Mouse (Mus musculus) olfactory bulb, adult 2 months (tissue): ENCODE measurements at regions not wholly inside any gene's neighbourhood (a gene's known extent, or its start where the extent isn't known, plus 50 kb on each side); places are given as distances from the start of the nearest gene placed in this dataset.

Experiments used
- H3K27ac ChIP-seq: fragments of 200-500 bp; 2 replicates; pipeline ENCODE4 v1.5.1; 2012; ENCODE audit warnings: low read depth, low read length; ENCODE audit not compliant: insufficient read depth
- H3K4me1 ChIP-seq: fragments of 200-500 bp; 2 replicates; pipeline ENCODE4 v1.6.1; 2012; ENCODE audit warnings: low read length; ENCODE audit not compliant: control insufficient read depth, insufficient read depth
- H3K4me3 ChIP-seq: fragments of 200-500 bp; 2 replicates; pipeline ENCODE4 v1.5.1; 2012; ENCODE audit warnings: mild to moderate bottlenecking, low read depth, low read length, moderate library complexity; ENCODE audit not compliant: insufficient read depth
- CTCF ChIP-seq: fragments of 200-500 bp; IDR thresholded peaks from 2 replicates; pipeline ENCODE4 v1.5.1; 2012; ENCODE audit warnings: low read depth, mild to moderate bottlenecking, low read length, moderate library complexity; ENCODE audit not compliant: insufficient read depth
- POLR2A ChIP-seq: fragments of 200-500 bp; IDR thresholded peaks from 2 replicates; pipeline ENCODE4 v1.6.1; 2012; ENCODE audit warnings: mild to moderate bottlenecking, low read depth, low read length, moderate library complexity; ENCODE audit not compliant: insufficient read depth
- WGBS: fragments of 180-500 bp; shearing (Covaris S2); methylation state at CpG from one replicate; pipeline ENCODE4 v1.1.7; 2018; 5-methylcytosine and 5-hydroxymethylcytosine counted together

DNA sequence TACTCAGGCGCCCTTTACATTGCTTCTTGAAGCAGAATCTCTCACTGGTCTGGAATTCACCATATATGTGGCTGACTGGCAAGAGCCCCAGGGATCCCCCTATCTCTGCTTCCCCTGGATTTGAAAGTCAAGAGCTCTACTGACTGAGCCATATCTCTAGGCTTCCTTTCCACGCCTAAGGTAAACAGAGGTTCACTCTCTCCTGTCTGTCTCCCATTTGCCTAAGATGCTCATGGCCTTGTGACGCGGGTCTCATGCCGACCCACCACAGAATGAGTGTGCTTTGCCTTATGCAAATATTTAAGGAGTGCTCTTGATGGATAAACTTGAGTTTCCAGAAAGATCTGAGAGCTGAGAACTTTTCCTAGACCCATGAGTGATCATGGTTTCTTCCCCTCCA lies 173.9 kb downstream of the Vrk1 start:
- H3K27ac ChIP-seq = no peak overlapping the region
- H3K4me1 ChIP-seq = peaks cover 3% of the 10 kb centered on the region; the same call in 1 of the 2 replicates
- TF ChIP-seq POLR2A (no peak), CTCF (no peak)
- 95% methylated on average over 5 of the region's 5 CpGs for WGBS
- H3K4me3 ChIP-seq = no peak overlapping the region

DNA sequence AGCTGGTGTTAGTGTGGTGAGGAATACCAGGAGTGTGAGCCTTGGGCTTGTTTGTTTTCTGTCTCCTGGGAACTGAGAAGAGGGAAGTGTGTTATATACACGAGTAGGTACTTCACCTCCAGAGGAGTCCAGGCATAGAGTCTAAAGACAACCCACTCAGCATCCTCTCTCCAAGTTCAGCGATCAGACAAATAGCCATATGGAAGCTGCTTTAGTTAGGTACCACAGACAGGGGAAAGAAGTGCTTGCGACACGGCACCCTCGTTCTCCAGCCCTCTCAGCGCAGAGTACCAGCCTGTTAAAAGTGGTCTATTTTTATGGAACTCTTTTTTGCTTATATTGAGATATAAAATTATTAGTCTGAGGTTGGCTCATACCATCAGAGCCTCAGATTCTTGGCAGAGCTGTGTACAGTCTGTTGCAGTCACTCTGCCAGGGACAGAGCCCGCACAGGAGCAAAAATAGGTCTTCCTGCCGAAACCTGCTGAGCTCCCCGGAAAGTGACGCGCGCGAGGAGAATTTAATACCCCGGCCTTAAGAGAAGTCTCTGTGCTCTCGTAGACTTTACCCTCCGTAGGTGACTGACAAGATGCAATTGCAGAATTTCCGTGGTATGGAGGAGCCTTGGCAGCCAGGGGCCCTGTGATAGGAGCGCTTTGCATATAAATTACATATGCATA lies 175.5 kb downstream of the Vrk1 start:
- H3K4me1 ChIP-seq = peaks cover 3% of the 10 kb centered on the region; the same call in 1 of the 2 replicates
- H3K27ac ChIP-seq = no peak overlapping the region

DNA sequence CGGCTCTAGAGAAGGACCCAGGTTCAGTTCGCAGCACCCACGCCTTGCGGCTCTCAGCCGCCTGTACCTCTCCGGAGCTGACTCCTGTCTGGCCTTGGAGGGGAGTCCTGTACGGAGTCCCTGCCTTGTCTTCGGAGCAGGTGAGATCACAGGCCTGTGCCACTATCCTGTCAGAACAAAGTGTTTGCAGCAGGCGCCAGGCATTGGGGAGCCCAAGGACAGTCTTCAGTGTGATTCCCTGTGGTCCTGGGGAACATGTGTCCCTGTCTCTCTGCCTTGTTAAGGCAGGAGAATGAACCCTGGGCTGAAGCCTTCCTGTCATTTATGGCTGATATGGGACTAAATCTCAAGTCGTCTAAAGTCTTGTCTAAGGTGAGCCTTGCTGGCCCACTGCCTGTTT lies 176.5 kb downstream of the Vrk1 start:
- H3K4me1 ChIP-seq = peaks cover 3% of the 10 kb centered on the region; the same call in 1 of the 2 replicates
- no peak overlapping the region for H3K4me3 ChIP-seq
- TF ChIP-seq CTCF (no peak), POLR2A (no peak)
- WGBS = 94% methylated on average over 10 of the region's 10 CpGs
- H3K27ac ChIP-seq = no peak overlapping the region

More for the DNA sequence above, 175.5 kb downstream of the Vrk1 start:
- no peak for TF ChIP-seq POLR2A
- no peak for TF ChIP-seq CTCF
- WGBS = 64% methylated on average over 18 of the region's 18 CpGs
- H3K4me3 ChIP-seq = no peak overlapping the region

DNA sequence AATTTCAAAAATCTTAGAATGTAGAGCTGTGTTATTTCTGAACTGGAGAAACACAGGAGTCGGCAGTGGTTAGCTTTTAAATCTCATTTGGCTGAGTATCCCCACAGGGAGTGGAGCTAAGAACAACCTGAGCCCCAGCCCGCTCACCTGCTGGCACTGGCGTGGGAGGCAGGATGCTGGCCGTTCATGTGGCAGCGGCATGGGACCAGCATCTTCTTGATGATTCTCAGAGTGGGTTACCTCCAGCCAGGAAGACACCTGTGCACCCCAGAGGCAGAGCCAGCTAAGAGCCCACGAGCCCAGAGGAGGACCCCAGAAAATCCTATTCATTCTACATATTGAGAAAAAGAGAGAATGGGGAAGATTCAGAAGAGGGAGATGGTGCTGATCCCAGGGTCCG lies 181.7 kb downstream of the Vrk1 start:
- Histone ChIP-seq H3K4me1 (0 out of 2 replicates have a peak, but pooled peaks cover 2% of the 10 kb centered on the region), H3K27ac (no peak overlapping the region), H3K4me3 (no peak overlapping the region)
- no peak for TF ChIP-seq POLR2A
- TF ChIP-seq CTCF = no peak
- 93% methylated on average over 7 of the region's 7 CpGs for WGBS

DNA sequence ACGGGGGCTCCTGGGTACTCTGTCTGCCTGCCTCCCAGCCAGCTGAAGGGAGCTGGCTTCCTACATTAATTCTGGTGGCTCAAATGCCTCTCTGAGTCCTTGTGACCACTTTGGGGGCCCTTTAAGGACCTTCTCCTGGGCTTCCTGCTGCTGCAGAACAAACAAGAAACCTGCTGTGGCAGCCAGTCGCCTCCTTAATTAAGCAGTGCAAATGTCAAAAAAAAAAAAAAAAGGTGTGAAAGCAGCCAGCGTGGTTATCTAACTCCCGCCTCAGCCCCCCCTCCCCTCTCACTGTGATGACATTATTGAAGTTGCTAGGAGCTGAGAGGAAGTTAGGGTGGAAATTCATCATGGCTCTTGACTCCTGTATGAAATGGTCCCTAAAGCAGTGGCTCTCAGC lies 189.3 kb downstream of the Vrk1 start:
- Histone ChIP-seq H3K27ac (no peak overlapping the region), H3K4me1 (peaks cover 10% of the 10 kb centered on the region), H3K4me3 (no peak overlapping the region)
- TF ChIP-seq CTCF = no peak
- TF ChIP-seq POLR2A = no peak
- WGBS = 24% methylated on average over 4 of the region's 4 CpGs

DNA sequence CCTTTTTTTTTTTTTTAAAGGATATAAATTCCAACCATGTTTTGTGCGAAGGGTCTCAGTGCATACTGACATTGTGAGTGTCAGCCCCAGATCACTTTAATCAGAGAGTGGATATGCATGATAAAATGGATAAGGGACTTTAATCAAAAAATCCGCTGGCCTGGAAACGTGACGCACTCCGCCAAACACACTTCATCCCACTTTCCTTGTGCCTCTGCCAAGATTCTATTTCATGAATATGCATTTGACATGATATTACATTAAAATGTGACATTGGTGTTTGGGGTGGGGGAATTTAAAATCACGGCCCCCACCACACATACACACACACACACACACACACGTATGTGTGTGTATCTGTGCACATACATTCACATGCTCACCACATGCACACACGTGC lies 193.5 kb downstream of the Vrk1 start:
- 77% methylated on average over 8 of the region's 8 CpGs for WGBS
- TF ChIP-seq CTCF (no peak), POLR2A (no peak)
- Histone ChIP-seq H3K4me3 (no peak overlapping the region), H3K4me1 (peaks cover 7% of the 10 kb centered on the region), H3K27ac (no peak overlapping the region)

DNA sequence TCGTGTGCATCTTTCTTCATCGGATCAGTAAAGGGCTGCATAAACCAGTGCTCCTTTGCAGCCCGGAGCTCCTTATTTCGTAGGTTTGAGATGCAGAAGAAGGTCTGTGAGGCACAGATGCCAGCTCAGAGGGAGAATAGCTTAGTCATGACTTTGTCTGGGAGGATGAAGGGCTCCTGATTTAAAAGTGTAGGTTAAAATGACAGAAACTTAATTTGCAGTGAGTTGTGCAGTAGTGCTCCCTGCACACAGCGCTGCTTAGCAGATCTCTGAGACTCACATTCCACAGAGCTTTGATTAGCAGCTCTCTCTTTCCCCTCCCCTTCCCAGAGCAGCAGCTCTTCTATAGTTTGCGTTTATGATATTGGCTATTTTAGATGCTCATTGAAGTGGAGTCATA lies 200.9 kb downstream of the Vrk1 start:
- no peak for TF ChIP-seq CTCF
- TF ChIP-seq POLR2A = no peak
- no peak overlapping the region for H3K4me3 ChIP-seq
- H3K27ac ChIP-seq = no peak overlapping the region
- H3K4me1 ChIP-seq = no peaks in the 10 kb centered on the region
- 92% methylated on average over 6 of the region's 6 CpGs for WGBS

DNA sequence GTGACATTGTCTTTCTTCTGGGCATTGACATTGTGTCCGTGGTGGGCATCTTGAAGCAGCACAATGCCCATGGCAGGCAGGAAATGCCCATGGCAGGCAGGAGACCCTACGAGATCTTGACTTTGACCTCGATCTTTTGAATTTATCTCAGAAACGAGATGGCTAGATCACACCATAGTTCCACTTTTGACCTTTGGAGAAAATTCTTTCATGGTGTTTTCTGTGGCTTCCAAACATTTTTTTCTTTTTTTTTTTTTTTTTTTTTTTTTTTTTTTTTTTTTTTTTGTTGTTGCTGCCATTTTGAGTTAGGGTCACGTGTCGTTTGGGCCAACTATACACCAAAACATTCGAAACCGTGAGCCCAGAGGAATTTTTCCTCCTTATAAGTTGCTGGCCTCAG lies 201.5 kb downstream of the Vrk1 start:
- Histone ChIP-seq H3K4me1 (no peaks in the 10 kb centered on the region), H3K27ac (no peak overlapping the region), H3K4me3 (no peak overlapping the region)
- TF ChIP-seq CTCF (no peak), POLR2A (no peak)
- WGBS = 86% methylated on average over 8 of the region's 8 CpGs

DNA sequence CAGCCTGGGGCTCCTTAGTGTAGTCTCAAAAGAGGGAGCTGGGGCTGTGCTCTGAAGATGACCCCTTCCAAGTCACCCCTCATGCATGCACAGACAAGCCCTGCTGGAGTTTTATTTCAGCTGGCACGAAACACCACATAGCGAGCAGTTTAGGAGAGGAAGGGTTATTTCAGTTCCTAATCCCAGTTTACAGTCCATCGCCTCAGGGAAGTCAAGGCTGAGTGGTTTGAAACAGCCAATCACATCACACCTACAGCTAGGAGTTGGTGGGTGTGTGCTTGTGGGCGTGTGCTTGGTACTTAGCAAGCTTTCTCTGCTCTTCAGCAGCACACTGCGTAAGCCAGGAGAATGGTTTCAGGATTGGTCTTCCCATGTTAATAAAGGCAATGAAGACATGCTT lies 202.4 kb downstream of the Vrk1 start:
- WGBS = 68% methylated on average over 5 of the region's 5 CpGs
- Histone ChIP-seq H3K27ac (no peak overlapping the region), H3K4me3 (no peak overlapping the region), H3K4me1 (no peaks in the 10 kb centered on the region)
- TF ChIP-seq CTCF = no peak
- TF ChIP-seq POLR2A = no peak
